Mouse (Mus musculus) heart, adult 2 months (tissue): ENCODE results near the gene Gm12117. TPM values are rescaled to one million over a fixed set of nuclear protein-coding genes. Genes with fewer than 3 reads are reported as not detected.

Experiments
- DNase-seq, 2 experiments: peaks; one replicate each; pipeline ENCODE4 v3.0.0; 2021
- H3K27ac ChIP-seq: fragments of 200-600 bp; 2 replicates; pipeline ENCODE4 v1.8.1; 2022
- H3K27me3 ChIP-seq: fragments of 200-500 bp; 2 replicates; pipeline ENCODE4 v1.6.1; 2012; ENCODE audit warnings: mild to moderate bottlenecking, low read length, inconsistent platforms, mixed read lengths; ENCODE audit not compliant: control insufficient read depth, insufficient read depth
- H3K36me3 ChIP-seq: fragments of 200-500 bp; 2 replicates; pipeline ENCODE4 v1.6.1; 2012; ENCODE audit warnings: low read length, inconsistent platforms; ENCODE audit not compliant: control insufficient read depth, insufficient read depth
- H3K4me1 ChIP-seq: fragments of 200-500 bp; 2 replicates; pipeline ENCODE4 v1.6.1; 2011; ENCODE audit warnings: low read length; ENCODE audit not compliant: control insufficient read depth, insufficient read depth
- H3K4me3 ChIP-seq: fragments of 200-600 bp; 2 replicates; pipeline ENCODE4 v1.8.1; 2022
- H3K79me2 ChIP-seq: fragments of 200-500 bp; replicated peaks from 2 replicates; pipeline ENCODE4 v1.6.1; 2012; ENCODE audit warnings: mild to moderate bottlenecking, inconsistent platforms, low read length, moderate library complexity, mixed read lengths; ENCODE audit not compliant: control insufficient read depth, insufficient read depth
- H3K9ac ChIP-seq: fragments of 200-500 bp; 2 replicates; pipeline ENCODE4 v1.6.1; 2012; ENCODE audit warnings: low read depth, mild to moderate bottlenecking, control low read depth, inconsistent platforms, low read length, mixed read lengths
- CTCF ChIP-seq: fragments of 200-600 bp; IDR thresholded peaks from 2 replicates; pipeline ENCODE4 v1.8.1; 2022; ENCODE audit warnings: antibody characterized with exemption, mild to moderate bottlenecking, moderate library complexity
- EP300 ChIP-seq: fragments of 200-500 bp; IDR thresholded peaks from 2 replicates; pipeline ENCODE4 v1.6.1; 2011; ENCODE audit warnings: low read depth, low read length, control low read depth; ENCODE audit not compliant: insufficient read depth
- POLR2A ChIP-seq: fragments of 200-500 bp; IDR thresholded peaks from 2 replicates; pipeline ENCODE4 v1.6.1; 2011; ENCODE audit warnings: mild to moderate bottlenecking, low read depth, low read length, control low read depth; ENCODE audit not compliant: insufficient read depth
- WGBS: fragments of 180-500 bp; shearing (Covaris S2); methylation state at CpG from one replicate; pipeline ENCODE4 v1.1.7; 2018; 5-methylcytosine and 5-hydroxymethylcytosine counted together
- intact Hi-C: fragments of 180-260 bp; cut with DNase I; formaldehyde crosslinking; loops from one replicate; pipeline ENCODE4 v1.15.1; 2025
- long read RNA-seq: library from polyadenylated mRNA; stranded (forward); transcript quantifications from one replicate; pipeline ENCODE4 v2.0.0, GENCODE M21; 2021
- polyA plus RNA-seq: library from polyadenylated mRNA; depleted of rRNA; stranded (reverse); fragments of >200 nt; gene quantifications from 2 replicates; pipeline ENCODE4 v1.2.3, GENCODE M21; 2012; rRNA removed
- total RNA-seq, 2 experiments: library from RNA; stranded (reverse); gene quantifications; 2 replicates each; pipeline ENCODE4 v1.2.3; 2021

The Gm12117 gene
- total RNA-seq (not detected), polyA plus RNA-seq (not detected in 2 replicates)
- long read RNA-seq, result 0 reads

GRCm38 (mm10) chr11:33276637-33277036 is at the start of gene Gm12117:
Gene Gm12117, minus strand, starts transcription at chr11:33276737.
- Histone ChIP-seq H3K4me1 (no peaks in the 10 kb centered on the region), H3K27ac (no peak within 1 kb of the TSS), H3K27me3 (no peaks in the 10 kb centered on the region), H3K79me2 (no peaks in the 10 kb centered on the region), H3K36me3 (no peaks in the 10 kb centered on the region), H3K4me3 (no peak within 1 kb of the TSS), H3K9ac (no peak within 1 kb of the TSS)
- TF ChIP-seq CTCF, result no peak
- no peak for TF ChIP-seq POLR2A
- no peak for TF ChIP-seq EP300
- WGBS, result 100% methylated on average over 3 of the region's 3 CpGs
- intact Hi-C loops, result no loop called here
- DNase-seq, result no peak

GRCm38 (mm10) chr11:33319006-33319611 is 42.6 kb upstream of the Gm12117 start:
- H3K27ac ChIP-seq, result no peak overlapping the region
- H3K27me3 ChIP-seq, result no peaks in the 10 kb centered on the region
- H3K36me3 ChIP-seq, result no peaks in the 10 kb centered on the region
- no peak overlapping the region for H3K9ac ChIP-seq
- TF ChIP-seq POLR2A (no peak), CTCF (no peak), EP300 (no peak)
- no peaks in the 10 kb centered on the region for H3K4me1 ChIP-seq
- H3K79me2 ChIP-seq, result no peaks in the 10 kb centered on the region
- no peak for DNase-seq
- 81% methylated on average over 7 of the region's 7 CpGs for WGBS
- no peak overlapping the region for H3K4me3 ChIP-seq
- intact Hi-C loops, result no loop called here

GRCm38 (mm10) chr11:33309566-33309965 is 33.0 kb upstream of the Gm12117 start:
- TF ChIP-seq CTCF, result no peak
- no peak for TF ChIP-seq EP300
- no peak for TF ChIP-seq POLR2A
- Histone ChIP-seq H3K36me3 (no peaks in the 10 kb centered on the region), H3K27me3 (no peaks in the 10 kb centered on the region), H3K79me2 (no peaks in the 10 kb centered on the region), H3K4me3 (no peak overlapping the region), H3K9ac (no peak overlapping the region), H3K4me1 (no peaks in the 10 kb centered on the region), H3K27ac (no peak overlapping the region)
- WGBS, result 76% methylated on average over 4 of the region's 4 CpGs
- intact Hi-C loops, result no loop called here
- no peak for DNase-seq

GRCm38 (mm10) chr11:33300859-33301258 is 24.3 kb upstream of the Gm12117 start:
- intact Hi-C loops, result no loop called here
- Histone ChIP-seq H3K27me3 (no peaks in the 10 kb centered on the region), H3K79me2 (no peaks in the 10 kb centered on the region), H3K27ac (no peak overlapping the region), H3K4me3 (no peak overlapping the region), H3K9ac (no peak overlapping the region), H3K4me1 (no peaks in the 10 kb centered on the region), H3K36me3 (no peaks in the 10 kb centered on the region)
- no peak for DNase-seq
- TF ChIP-seq CTCF, result no peak
- TF ChIP-seq POLR2A, result no peak
- 85% methylated on average over 8 of the region's 8 CpGs for WGBS

GRCm38 (mm10) chr11:33299371-33299770 is 22.8 kb upstream of the Gm12117 start:
- Histone ChIP-seq H3K4me3 (no peak overlapping the region), H3K4me1 (no peaks in the 10 kb centered on the region; the same call in 1 of the 2 replicates), H3K27me3 (no peaks in the 10 kb centered on the region), H3K79me2 (no peaks in the 10 kb centered on the region), H3K9ac (no peak overlapping the region), H3K36me3 (no peaks in the 10 kb centered on the region), H3K27ac (no peak overlapping the region)
- intact Hi-C loops, result no loop called here
- 84% methylated on average over 11 of the region's 11 CpGs for WGBS
- no peak for DNase-seq
- TF ChIP-seq CTCF, result no peak
- TF ChIP-seq POLR2A, result no peak
- no peak for TF ChIP-seq EP300

GRCm38 (mm10) chr11:33297121-33297520 is 20.6 kb upstream of the Gm12117 start:
- Histone ChIP-seq H3K27ac (no peak overlapping the region), H3K27me3 (no peaks in the 10 kb centered on the region), H3K4me3 (no peak overlapping the region), H3K4me1 (no peaks in the 10 kb centered on the region; the same call in 1 of the 2 replicates), H3K9ac (no peak overlapping the region), H3K79me2 (no peaks in the 10 kb centered on the region), H3K36me3 (no peaks in the 10 kb centered on the region)
- DNase-seq, result no peak
- TF ChIP-seq EP300 (no peak), CTCF (no peak), POLR2A (no peak)
- intact Hi-C loops, result no loop called here
- WGBS, result 82% methylated on average over 8 of the region's 8 CpGs
